Mouse (Mus musculus) small intestine, adult 2 months (tissue): ENCODE measurements at regions not wholly inside any gene's neighbourhood (a gene's known extent, or its start where the extent isn't known, plus 50 kb on each side); places are given as distances from the start of the nearest gene placed in this dataset.

Experiments
- H3K27ac ChIP-seq: fragments of 200-500 bp; 2 replicates; pipeline ENCODE4 v1.5.1; 2012; ENCODE audit warnings: low read depth, low read length, control low read depth, inconsistent platforms; ENCODE audit not compliant: insufficient read depth
- H3K27me3 ChIP-seq: fragments of 200-500 bp; 2 replicates; pipeline ENCODE4 v1.6.1; 2012; ENCODE audit warnings: mild to moderate bottlenecking, moderate library complexity, low read length, inconsistent platforms; ENCODE audit not compliant: control insufficient read depth, insufficient read depth
- H3K36me3 ChIP-seq: fragments of 200-500 bp; 2 replicates; pipeline ENCODE4 v1.6.1; 2012; ENCODE audit warnings: mild to moderate bottlenecking, low read length, control low read depth, inconsistent platforms; ENCODE audit not compliant: control insufficient read depth, insufficient read depth
- H3K4me1 ChIP-seq: fragments of 200-500 bp; 2 replicates; pipeline ENCODE4 v1.6.1; 2012; ENCODE audit warnings: low read length, inconsistent platforms, mixed read lengths; ENCODE audit not compliant: control insufficient read depth, insufficient read depth, insufficient read length
- H3K4me3 ChIP-seq: fragments of 200-500 bp; 2 replicates; pipeline ENCODE4 v1.5.1; 2012; ENCODE audit warnings: low read depth, mild to moderate bottlenecking, control low read depth, inconsistent platforms, low read length, moderate library complexity
- CTCF ChIP-seq: fragments of 200-500 bp; IDR thresholded peaks from 2 replicates; pipeline ENCODE4 v1.5.1; 2012; ENCODE audit warnings: low read depth, mild to moderate bottlenecking, control low read depth, inconsistent platforms, low read length, moderate library complexity, mixed read lengths; ENCODE audit not compliant: insufficient replicate concordance, insufficient read length; ENCODE audit errors: extremely low read depth
- POLR2A ChIP-seq: fragments of 200-500 bp; IDR thresholded peaks from 2 replicates; pipeline ENCODE4 v1.6.1; 2012; ENCODE audit warnings: low read depth, mild to moderate bottlenecking, control low read depth, inconsistent platforms, low read length, moderate library complexity
- WGBS: fragments of 180-500 bp; shearing (Covaris S2); methylation state at CpG from one replicate; pipeline ENCODE4 v1.1.7; 2018; 5-methylcytosine and 5-hydroxymethylcytosine counted together

GRCm38 (mm10) chr4:82173461-82174085 lies 532.0 kb downstream of the Nfib start:
- H3K4me3 ChIP-seq: no peak overlapping the region
- no peaks in the 10 kb centered on the region for H3K36me3 ChIP-seq
- no peak for TF ChIP-seq POLR2A
- TF ChIP-seq CTCF: no peak
- no peaks in the 10 kb centered on the region for H3K4me1 ChIP-seq
- WGBS: 76% methylated on average over 17 of the region's 17 CpGs
- H3K27me3 ChIP-seq: no peaks in the 10 kb centered on the region
- no peak overlapping the region for H3K27ac ChIP-seq

- WGBS: 25% methylated on average over 4 of the region's 4 CpGs
- peaks cover 2% of the 10 kb centered on the region; the same call in 1 of the 2 replicates for H3K4me1 ChIP-seq
Measured at GRCm38 (mm10) chr4:82170930-82171329, 534.6 kb downstream of the Nfib start.

GRCm38 (mm10) chr4:82168032-82168431 lies 537.5 kb downstream of the Nfib start:
- TF ChIP-seq CTCF (no peak), POLR2A (no peak)
- no peaks in the 10 kb centered on the region for H3K36me3 ChIP-seq
- H3K27ac ChIP-seq: no peak overlapping the region
- H3K4me1 ChIP-seq: peaks cover 2% of the 10 kb centered on the region; the same call in 1 of the 2 replicates
- 85% methylated on average over 5 of the region's 5 CpGs for WGBS
- H3K4me3 ChIP-seq: no peak overlapping the region
- no peaks in the 10 kb centered on the region for H3K27me3 ChIP-seq

More at GRCm38 (mm10) chr4:82170930-82171329, 534.6 kb downstream of the Nfib start:
- Histone ChIP-seq H3K27me3 (no peaks in the 10 kb centered on the region), H3K36me3 (no peaks in the 10 kb centered on the region), H3K27ac (no peak overlapping the region), H3K4me3 (no peak overlapping the region)
- TF ChIP-seq CTCF (no peak), POLR2A (no peak)

- Histone ChIP-seq H3K27ac (no peak overlapping the region), H3K4me1 (peaks cover 2% of the 10 kb centered on the region; the same call in 1 of the 2 replicates), H3K36me3 (no peaks in the 10 kb centered on the region), H3K27me3 (no peaks in the 10 kb centered on the region), H3K4me3 (no peak overlapping the region)
- TF ChIP-seq CTCF (no peak), POLR2A (no peak)
- WGBS: 72% methylated on average over 5 of the region's 5 CpGs
Measured at GRCm38 (mm10) chr4:82167396-82167795, 538.2 kb downstream of the Nfib start.

- no peak for TF ChIP-seq CTCF
- no peak for TF ChIP-seq POLR2A
- Histone ChIP-seq H3K4me1 (peaks cover 2% of the 10 kb centered on the region; the same call in 1 of the 2 replicates), H3K4me3 (no peak overlapping the region), H3K27ac (no peak overlapping the region), H3K36me3 (no peaks in the 10 kb centered on the region), H3K27me3 (no peaks in the 10 kb centered on the region)
- WGBS: 86% methylated on average over 1 of the region's 1 CpGs
Measured at GRCm38 (mm10) chr4:82166826-82167225, 538.7 kb downstream of the Nfib start.

GRCm38 (mm10) chr4:82166087-82166486 lies 539.5 kb downstream of the Nfib start:
- Histone ChIP-seq H3K36me3 (no peaks in the 10 kb centered on the region), H3K27me3 (no peaks in the 10 kb centered on the region), H3K4me1 (peaks cover 2% of the 10 kb centered on the region; the same call in 1 of the 2 replicates), H3K27ac (no peak overlapping the region), H3K4me3 (no peak overlapping the region)
- WGBS: 67% methylated on average over 6 of the region's 6 CpGs
- TF ChIP-seq CTCF (no peak), POLR2A (no peak)

GRCm38 (mm10) chr4:82164058-82164457 lies 541.5 kb downstream of the Nfib start:
- H3K36me3 ChIP-seq: no peaks in the 10 kb centered on the region
- no peak overlapping the region for H3K27ac ChIP-seq
- TF ChIP-seq POLR2A: no peak
- no peaks in the 10 kb centered on the region for H3K27me3 ChIP-seq
- 56% methylated on average over 1 of the region's 1 CpGs for WGBS
- peaks cover 2% of the 10 kb centered on the region; the same call in 1 of the 2 replicates for H3K4me1 ChIP-seq
- H3K4me3 ChIP-seq: no peak overlapping the region
